Mouse (Mus musculus): ENCODE results near the gene Cacng2.

The Cacng2 gene

DNA sequence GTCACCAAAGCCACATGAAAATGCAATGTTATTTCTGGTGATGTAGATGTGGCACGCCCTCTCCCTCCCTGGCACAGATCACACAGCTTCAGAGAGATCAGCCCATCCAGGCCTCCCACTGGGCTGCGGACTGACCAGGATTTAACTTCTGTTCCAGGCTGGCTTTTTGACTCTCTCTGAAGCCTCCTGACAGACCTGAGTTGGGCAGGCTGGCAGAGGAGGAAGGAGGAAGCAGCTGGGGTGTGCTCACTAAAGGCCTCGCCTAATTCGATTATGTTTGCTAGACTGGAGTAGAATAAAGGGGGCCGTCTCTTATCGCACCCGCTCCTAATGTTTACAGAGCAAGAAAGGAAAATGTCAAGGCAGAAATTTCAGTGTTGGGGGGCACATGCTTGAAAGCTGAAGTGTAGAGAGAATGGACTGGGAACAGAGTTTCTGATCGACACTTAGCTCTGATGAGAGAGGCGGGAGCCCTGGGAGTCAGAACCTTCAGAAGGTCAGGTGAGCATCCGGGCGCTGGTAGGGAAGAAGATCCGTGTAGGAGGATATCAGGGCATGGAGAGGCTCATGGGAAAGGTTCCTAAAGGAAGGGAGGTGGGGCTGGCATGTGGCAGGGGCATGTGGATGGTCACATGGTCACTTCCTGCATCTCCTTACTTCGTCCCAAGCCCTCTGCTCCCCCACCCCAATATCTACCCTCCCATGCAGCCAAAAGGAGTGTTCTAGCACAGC lies 36.8 kb downstream of the Cacng2 start:
- DNase-seq (ENCODE audit: low read depth in 2 of 2, low spot score in 2 of 2): no peak

DNA sequence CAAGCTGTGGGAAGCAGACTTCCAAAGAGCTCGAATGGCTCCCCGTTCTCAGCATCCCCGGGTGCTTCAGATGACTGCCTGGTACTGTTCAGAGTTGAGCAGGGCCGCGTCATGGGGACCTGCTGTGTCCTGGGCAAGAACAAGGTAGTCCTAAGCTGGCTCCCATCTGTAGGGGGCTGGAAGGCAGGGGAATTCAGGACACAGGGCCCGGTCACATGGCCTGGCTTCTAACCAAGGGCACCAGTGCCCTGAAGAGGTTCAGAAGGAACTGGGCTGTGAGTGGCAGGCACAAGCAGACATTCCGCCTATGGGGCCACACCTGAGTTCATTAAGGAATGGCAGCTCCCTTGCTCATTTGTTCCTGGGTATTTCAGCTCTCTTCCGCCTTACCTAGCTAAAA lies 37.7 kb downstream of the Cacng2 start:
- DNase-seq (ENCODE audit: low read depth in 2 of 2, low spot score in 2 of 2): no peak

DNA sequence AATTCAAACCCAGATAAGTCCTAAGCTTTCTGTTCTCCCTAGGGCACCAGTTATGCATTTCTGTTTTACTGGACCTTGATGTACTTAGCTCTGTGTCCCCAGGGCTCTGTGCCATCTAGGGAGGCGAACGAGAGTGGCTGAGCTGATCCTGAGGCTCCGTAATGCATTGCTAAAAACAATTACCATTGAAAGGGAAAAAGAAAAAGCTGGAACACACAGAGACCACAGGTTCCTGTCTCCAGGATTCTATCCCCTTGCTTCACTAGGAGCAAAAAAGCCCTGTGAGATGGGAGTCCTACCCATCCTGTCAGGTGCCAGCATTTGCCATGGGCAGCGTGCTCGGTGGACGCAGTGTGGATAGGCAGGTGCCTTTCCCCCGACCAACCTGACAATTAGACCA lies 38.4 kb downstream of the Cacng2 start:
- DNase-seq (ENCODE audit: low read depth in 2 of 2, low spot score in 2 of 2): no peak

DNA sequence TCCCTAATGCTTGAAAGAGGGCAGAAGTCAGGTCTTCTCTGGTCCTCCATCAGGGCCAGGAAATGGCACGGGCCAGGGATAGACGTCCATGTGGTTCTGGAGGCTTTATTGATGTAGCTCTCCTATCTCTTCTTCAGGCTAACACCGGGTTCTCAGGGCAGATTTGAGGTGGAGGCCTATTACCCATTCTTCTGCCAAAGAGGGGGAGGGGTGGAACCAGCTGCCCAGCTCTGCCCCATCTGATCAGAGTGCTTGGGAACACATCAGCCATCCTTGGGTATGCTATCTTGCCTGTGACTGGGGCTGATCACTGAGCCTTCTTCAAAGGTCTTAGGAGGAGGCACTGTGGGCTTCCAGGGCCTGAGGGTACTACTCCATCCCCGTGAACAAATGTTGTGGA lies 39.5 kb downstream of the Cacng2 start:
- no peak for DNase-seq (ENCODE audit: low read depth in 2 of 2, low spot score in 2 of 2)

GRCm38 (mm10) chr15:78078776-78079628 lies 40.8 kb downstream of the Cacng2 start:
- no peak for DNase-seq (ENCODE audit: low read depth in 2 of 2, low spot score in 2 of 2)

DNA sequence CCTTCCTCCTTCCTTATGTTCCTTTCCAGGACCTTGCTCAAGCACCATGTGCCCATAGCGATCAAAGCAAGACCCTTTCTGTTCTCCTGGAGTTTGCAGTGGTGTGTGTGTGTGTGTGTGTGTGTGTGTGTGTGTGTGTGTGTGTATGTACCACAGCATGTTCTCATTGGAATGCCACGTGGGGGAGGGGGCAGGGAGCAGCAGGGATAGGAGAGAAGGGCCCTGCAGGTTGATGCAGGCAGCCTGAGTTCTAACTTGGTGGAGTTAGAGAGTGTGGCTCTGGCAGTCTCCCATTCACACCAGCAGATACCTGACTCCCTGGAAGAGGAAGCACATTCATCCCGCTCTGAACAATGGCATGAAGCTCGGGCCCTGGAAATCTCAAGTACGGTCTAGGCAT lies 41.6 kb downstream of the Cacng2 start:
- no peak for DNase-seq (ENCODE audit: low read depth in 2 of 2, low spot score in 2 of 2)

DNA sequence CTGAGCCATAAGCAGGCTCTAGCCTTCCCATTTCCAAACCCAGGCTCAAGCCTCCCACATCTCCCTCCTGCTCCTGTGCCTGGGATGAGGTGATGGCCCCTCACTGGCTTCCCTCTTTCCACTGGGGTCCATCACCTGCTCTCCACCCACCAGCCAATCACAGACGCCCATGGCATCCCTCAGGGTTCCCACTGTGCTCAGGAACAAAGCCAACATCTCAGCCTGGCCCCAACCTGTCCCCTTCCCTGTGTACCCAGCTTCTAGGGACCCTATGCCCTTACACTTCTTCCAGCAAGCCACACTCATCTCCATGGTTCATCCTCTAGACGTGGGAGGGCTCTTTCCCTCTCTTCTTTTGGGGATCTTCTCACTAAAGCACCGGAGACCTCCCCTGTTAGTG lies 43.9 kb downstream of the Cacng2 start:
- DNase-seq (ENCODE audit: low read depth in 2 of 2, low spot score in 2 of 2): no peak

GRCm38 (mm10) chr15:78073109-78073508 lies 46.7 kb downstream of the Cacng2 start:
- DNase-seq (ENCODE audit: low read depth in 2 of 2, low spot score in 2 of 2): no peak

DNA sequence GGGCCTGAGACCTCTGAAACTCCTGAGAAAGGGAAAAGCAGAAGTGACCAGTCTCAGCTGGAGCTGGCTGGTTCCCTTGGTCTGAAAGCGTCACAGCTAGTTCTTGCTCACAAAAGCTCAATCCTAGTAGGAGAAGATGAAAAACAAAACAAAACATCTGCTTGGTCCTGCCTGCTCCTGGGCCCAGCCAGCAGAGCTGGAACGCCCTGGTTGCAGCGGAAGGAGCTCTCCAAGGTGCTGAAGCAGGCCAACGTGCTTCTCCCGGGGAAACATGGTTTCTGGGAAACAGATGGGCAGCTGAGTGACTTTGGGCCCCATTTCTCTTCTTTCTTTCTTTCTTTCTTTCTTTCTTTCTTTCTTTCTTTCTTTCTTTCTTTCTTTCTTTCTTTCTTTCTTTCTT lies 53.4 kb downstream of the Cacng2 start:
- no peak for DNase-seq (ENCODE audit: low read depth in 2 of 2, low spot score in 2 of 2)

DNA sequence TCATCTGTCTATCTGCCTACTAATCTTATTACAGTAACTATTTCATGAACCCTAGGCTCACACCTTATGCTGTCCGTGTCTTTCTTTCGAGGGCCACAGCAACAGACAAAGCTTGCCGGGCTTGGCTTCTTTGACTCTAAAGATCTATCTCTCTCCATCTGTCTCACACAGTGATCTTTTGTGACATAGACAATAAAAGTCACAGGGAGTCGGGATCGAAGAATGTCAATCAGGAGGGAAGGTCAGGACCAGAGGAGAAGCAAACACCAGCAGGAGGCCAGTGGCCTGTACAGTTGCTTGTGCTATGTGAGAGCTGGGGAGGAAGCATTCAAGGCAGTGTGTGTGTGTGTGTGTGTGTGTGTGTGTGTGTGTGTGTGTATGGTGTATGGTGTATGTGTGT lies 54.3 kb downstream of the Cacng2 start:
- DNase-seq (ENCODE audit: low read depth in 2 of 2, low spot score in 2 of 2): no peak

GRCm38 (mm10) chr15:78064340-78064739 lies 55.5 kb downstream of the Cacng2 start:
- no peak for DNase-seq (ENCODE audit: low read depth in 2 of 2, low spot score in 2 of 2)

DNA sequence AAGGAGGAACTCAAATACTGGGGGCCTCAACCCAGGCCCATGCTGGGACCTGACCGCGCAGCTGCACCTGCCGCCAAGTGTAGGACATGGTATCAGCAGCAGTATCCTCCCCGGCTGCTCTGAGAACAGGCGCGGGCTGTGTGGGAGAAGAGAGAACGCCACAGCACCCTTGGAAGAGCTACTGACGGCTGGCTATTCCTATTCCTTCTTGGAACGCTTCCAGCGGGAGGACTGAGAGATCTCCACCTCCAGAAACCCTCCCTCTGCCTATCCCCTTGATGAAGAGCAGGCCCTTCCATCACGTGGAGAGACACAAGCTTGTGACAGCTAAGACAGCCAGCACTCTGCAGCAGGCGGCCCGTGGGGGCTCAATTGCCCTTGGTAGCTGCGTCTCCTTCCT lies 57.4 kb downstream of the Cacng2 start:
- no peak for DNase-seq (ENCODE audit: low read depth in 2 of 2, low spot score in 2 of 2)

GRCm38 (mm10) chr15:78056930-78057329 lies 62.9 kb downstream of the Cacng2 start:
- DNase-seq (ENCODE audit: low read depth in 2 of 2, low spot score in 2 of 2): no peak

DNA sequence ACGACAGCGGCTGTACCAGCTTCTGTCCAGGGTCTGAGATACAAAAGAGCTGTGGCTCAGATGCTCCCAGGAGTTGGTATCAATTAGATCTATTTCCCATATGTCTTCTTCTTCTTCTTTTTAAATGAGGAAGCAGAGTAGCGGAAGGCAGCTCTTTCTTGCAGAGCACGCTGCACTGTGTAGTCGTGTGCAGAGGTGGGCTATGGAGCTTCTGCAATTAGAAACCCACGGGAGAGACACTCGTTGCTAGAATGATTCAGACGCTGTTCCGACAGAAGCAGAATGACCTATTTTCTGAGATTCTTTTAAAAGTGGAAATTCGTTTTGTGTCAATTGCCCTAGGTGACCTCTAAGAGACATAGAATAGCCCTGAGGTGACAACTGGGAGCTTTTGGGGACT lies 69.1 kb downstream of the Cacng2 start:
- no peak for DNase-seq (ENCODE audit: low read depth in 2 of 2, low spot score in 2 of 2)

GRCm38 (mm10) chr15:78049933-78050332 lies 69.9 kb downstream of the Cacng2 start:
- DNase-seq (ENCODE audit: low read depth in 2 of 2, low spot score in 2 of 2): no peak

DNA sequence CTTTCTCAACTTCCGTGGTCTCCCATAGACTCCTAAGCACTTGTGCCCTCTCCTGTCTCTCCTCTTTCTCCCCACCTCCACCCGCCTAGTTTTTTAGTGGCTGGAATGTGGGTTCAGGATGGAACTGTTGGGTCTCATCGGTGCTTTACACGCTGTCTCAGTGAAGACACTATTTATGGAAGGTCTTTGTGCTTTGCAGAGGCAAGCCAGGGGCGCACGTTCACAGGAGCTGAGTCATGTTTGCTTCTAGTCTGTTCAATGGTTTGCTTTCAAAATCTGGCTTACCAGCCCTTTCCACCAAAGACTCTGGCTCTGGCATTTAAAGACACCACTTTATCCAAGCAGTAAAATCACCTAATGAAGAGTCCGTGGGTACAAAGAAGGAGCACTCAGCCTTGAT lies 74.0 kb downstream of the Cacng2 start:
- DNase-seq (ENCODE audit: low read depth in 2 of 2, low spot score in 2 of 2): no peak

GRCm38 (mm10) chr15:78045314-78045713 lies 74.5 kb downstream of the Cacng2 start:
- no peak for DNase-seq (ENCODE audit: low read depth in 2 of 2, low spot score in 2 of 2)

DNA sequence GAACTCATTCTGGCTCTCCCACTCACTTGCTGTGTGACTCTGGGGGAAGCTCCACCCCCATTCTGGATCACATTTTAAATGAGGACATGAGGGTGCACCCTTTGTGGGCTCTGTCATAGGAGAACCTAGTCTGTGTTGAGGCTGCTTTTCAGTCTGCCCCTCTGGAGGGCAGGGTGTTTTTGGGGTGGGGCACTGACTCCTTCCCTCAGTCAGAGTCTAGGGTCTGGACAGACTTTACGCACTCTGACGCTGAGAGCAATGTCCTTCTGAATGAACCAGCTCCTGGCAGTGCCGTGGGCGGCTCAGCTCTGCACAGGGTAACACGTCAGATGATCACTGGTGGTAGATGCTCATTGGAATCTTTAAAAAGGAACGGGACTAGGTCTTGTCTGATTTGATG lies 75.0 kb downstream of the Cacng2 start:
- no peak for DNase-seq (ENCODE audit: low read depth in 2 of 2, low spot score in 2 of 2)

DNA sequence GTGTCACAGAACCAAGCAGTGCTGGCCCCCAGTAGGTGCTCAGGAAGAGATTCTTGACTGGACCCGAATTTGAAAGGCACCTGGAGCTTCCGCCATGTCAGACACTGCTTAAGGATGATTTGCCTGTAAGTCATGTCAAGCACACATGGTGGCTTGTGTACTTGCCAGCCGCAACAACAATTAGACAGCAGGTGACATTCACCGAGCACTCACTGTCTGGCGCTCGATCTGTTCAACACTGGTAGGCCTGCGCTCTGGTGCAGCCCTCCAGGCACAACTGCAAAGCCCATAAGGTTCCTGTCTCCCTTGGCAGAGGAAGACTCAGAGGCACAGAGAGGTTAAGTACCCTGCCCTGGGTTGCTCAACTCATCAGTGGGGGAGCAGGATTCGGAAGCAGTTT lies 77.1 kb downstream of the Cacng2 start:
- DNase-seq (ENCODE audit: low read depth in 2 of 2, low spot score in 2 of 2): no peak

- no peak for DNase-seq (ENCODE audit: low read depth in 2 of 2, low spot score in 2 of 2)
Observed at GRCm38 (mm10) chr15:78037626-78038025, 82.2 kb downstream of the Cacng2 start.

GRCm38 (mm10) chr15:78036586-78036985 lies 83.2 kb downstream of the Cacng2 start:
- no peak for DNase-seq (ENCODE audit: low read depth in 2 of 2, low spot score in 2 of 2)

GRCm38 (mm10) chr15:78029938-78030337 lies 89.9 kb downstream of the Cacng2 start:
- DNase-seq (ENCODE audit: low read depth in 2 of 2, low spot score in 2 of 2): no peak

GRCm38 (mm10) chr15:78026521-78026920 lies 93.3 kb downstream of the Cacng2 start:
- no peak for DNase-seq (ENCODE audit: low read depth in 2 of 2, low spot score in 2 of 2)

Data from CD8-positive naive resting alpha-beta T cell, adult 2 months (primary cell).